Comparison of ENCODE assay signal across 14 mouse cellular contexts in the genomic region with DNA sequence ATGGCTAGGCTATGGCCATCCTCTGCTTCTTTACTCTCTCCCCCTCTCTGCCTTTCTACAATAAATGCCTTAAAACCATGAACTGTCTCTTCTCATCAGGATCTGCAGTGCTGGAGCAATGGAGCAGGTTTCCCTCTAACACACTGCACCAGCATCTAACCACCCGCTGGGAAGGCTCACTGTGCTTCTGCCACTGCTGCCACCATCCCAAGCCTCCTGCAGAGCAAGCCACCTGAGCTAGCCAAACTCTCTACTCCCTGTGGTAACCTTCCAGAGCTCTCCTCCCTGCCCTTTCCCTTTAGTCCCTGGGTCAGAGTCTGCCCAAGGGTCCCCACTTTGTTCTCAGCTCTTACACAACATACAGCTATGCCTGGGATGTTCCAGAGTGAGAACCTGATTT.
A peak's percentile ranks its signal among the peaks of the same experiment; 100 is the strongest.
DNase-seq lines count a peak whose midpoint lies in the region.
"Had no signal": no experiment of that assay in that cellular context is flagged by ENCODE, and none has a peak within 500 bp of the region (broad histone marks: within the 10 kb centered on the region; RNA-seq: fewer than 3 reads in every experiment).

No protein-coding gene starts in this region.

- peak; percentile 0 for DNase-seq in retina, postnatal 1 day
- no peak for DNase-seq in retina, embryonic 14.5 days (ENCODE audit: low spot score)
- DNase-seq in cerebellum, adult 8-10 months: peak; percentile 30
- peak; percentile 37 to 61 for DNase-seq in cerebellum, postnatal 25 days
- DNase-seq in left cerebral cortex, adult 18-20 months (ENCODE audit: low spot score in 2 of 2): no peak
- no peak for DNase-seq in liver
- DNase-seq in embryo, embryonic 10.5 days (ENCODE audit: low spot score): no peak
- DNase-seq: adrenal gland, postnatal 14 days; embryo, embryonic 11 days; gastrocnemius, postnatal 10 days; heart, adult 18-20 months; heart, postnatal 10 days; heart, postnatal 4 days; kidney, adult 11 months had no signal

Comparison
In these comparisons a context has a peak if more than half of its experiments do, and no peak if none do; other contexts are left out.
1. DNase-seq: peak in retina, postnatal 1 day (single experiment), cerebellum, adult 8-10 months (single experiment) and cerebellum, postnatal 25 days (2 of 2); none in retina, embryonic 14.5 days (single experiment), left cerebral cortex, adult 18-20 months (0 of 2), liver (single experiment) and embryo, embryonic 10.5 days (single experiment).